Mouse (Mus musculus) left cerebral cortex, postnatal 36 days (tissue): ENCODE results near the gene Hlx. TPM values are rescaled to one million over a fixed set of nuclear protein-coding genes. Genes with fewer than 3 reads are reported as not detected.
A peak's percentile ranks its signal among the peaks of the same experiment; 100 is the strongest.

ENCODE experiments used
- DNase-seq, 2 experiments: peaks; one replicate each; pipeline ENCODE4 v3.0.0; 2021 to 2022; ENCODE audit warnings: low spot score in 2 of 2, mixed read lengths in 1 of 2
- intact Hi-C: fragments of 180-260 bp; cut with DNase I; formaldehyde crosslinking; loops from one replicate; pipeline ENCODE4 v1.15.1; 2025
- total RNA-seq, 2 experiments: library from RNA; stranded (reverse); gene quantifications; 2 replicates each; pipeline ENCODE4 v1.2.3; 2021

Gene Hlx
- total RNA-seq, 2 experiments from 2014 or later, result 1.1 to 1.4 TPM

- DNase-seq, result peak in 1 of 2 experiments; percentile 20
Observed at GRCm38 (mm10) chr1:184734067-184734830, 1.8 kb upstream of the Hlx start.

GRCm38 (mm10) chr1:184733300-184734066 is 1.1 kb upstream of the Hlx start:
- peak in 1 of 2 experiments; percentile 6 for DNase-seq
- intact Hi-C loops, result no loop called here

More at GRCm38 (mm10) chr1:184734067-184734830, 1.8 kb upstream of the Hlx start:
- intact Hi-C loops, result no loop called here

- DNase-seq, result peak; percentile 23 to 33
- intact Hi-C loops, result no loop called here
Observed at GRCm38 (mm10) chr1:184731644-184732545, 524 bp downstream of the Hlx start.

DNA sequence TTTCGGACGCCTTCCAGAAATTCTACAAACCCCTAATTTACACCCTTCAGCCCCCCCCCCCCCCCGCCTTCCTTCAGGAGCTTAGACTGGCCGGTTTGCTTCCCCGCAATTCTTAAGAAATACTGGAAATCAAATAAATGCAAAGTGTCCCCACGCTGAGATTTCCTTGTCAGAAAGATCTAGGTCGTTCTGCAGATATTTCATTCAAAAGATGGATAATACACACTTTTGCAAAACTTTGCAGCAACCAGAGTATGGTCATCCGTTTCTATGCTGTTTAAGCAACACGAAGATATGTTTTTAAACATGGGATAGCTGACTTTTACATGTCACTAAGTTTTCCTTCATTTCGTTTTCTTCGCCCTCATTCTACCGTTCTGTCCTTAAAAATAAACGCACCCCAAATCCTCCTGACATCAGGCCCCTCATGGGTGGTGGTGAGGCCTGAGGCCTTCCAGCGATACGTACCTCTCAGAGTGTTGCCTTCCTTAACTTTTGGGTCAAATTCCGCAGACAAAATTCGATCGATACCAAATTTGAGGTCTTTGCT is 1.3 kb downstream of the Hlx start:
- intact Hi-C loops, result no loop called here
- peak in 1 of 2 experiments; percentile 30 for DNase-seq

DNA sequence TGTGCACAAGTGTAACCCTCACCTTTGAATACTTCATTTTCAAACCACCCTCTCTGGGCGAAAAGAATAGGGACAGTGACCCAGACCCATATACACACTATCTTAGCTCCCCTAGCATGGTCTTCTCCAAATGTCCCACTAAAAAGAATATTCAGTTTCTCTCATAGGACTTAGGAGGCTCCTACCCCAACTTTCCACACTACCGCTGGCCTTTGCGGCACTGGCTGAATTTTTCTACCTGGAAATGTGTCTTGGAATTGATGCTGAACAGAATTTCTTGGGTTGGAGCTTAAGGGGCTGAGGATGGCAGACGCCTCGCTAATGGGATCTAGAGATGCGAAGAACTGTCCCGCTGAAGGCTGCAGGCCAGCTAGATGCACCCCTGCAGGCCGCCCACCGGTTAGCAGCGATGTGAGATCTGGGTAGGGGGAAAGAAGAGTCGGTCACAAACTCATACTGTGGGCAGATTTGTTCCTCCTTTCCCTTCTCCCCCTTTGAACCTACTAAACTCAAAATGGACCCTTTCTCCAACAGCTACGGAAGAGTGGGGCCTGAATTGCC is 1.9 kb downstream of the Hlx start:
- DNase-seq, result no peak
- intact Hi-C loops, result no loop called here

DNA sequence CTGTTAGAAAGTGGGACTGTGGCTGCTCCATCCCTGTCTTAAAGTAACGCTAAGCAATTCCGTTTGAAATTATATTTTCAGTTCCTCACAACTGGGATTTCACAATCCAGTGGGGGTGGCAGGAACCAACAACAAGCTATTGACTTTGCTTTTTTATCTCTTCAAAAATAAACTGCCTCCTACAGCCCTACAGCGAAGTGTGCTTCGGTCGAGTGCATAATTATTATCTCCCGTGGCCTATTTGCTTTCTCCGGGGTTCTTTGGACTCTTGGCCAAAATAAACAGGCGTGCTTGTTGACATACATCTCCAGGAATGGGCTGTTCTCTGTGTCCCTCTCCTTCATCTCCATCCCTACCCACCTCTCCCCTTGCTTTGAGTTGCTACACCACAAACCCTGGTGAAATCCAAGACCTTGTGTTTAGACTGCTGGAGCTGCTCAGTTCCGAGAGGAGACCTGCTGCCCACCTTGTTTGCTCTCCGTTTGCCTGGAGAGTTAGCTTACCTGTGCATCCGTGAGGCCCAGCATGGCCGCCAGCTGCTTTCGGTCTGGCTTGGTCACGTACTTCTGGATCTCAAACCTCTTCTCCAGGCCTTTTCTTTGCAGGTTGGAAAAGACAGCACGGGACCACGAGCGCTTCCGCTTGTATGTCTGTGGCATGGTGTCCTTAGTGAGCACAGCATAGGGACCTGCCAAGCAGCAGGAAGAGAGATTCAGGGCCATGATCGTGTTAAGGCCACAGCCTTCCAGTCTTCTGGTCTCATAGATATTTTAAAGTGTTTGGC is 2.9 kb downstream of the Hlx start:
- intact Hi-C loops, result no loop called here
- DNase-seq, result peak; percentile 13 to 17

GRCm38 (mm10) chr1:184728561-184729115 is 3.8 kb downstream of the Hlx start:
- intact Hi-C loops, result no loop called here

GRCm38 (mm10) chr1:184727401-184728265 is 4.8 kb downstream of the Hlx start:
- intact Hi-C loops, result no loop called here
- peak; percentile 38 to 39 for DNase-seq

More at GRCm38 (mm10) chr1:184728561-184729115, 3.8 kb downstream of the Hlx start:
- no peak for DNase-seq

DNA sequence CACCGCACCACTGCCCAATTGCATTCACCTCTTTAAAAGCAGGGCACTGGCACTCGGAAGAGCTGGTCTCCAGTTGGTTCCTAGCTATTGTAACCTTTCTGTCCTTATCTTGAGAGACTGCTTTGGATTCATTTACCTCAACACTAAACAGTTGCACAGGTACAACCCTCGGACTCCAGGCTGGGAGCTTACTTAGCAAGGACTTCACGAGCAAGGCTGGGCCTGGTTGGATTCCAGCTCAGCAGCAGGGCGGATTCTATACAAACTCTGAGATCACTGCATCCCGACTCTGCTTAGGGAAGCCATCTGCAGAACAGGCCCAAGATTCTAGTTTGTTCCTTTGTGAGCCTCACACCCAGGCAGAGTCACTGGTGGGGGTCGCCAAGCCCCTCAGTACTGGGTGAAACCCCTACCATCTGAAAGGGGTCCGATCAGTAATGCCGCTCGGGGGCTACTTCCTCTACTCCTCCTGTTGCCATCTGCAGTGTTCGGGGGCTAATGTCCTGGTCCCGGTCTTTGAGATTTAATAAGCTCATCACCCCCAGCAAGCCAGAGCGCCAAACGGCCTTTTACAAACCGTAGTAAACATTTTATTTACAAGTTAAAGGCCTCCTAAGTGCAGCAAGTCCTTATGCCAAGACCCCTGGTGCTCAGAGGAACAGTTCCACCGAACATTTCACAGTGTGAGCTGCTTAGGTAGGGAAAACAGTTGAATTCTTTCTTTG is 5.7 kb downstream of the Hlx start:
- DNase-seq, result no peak
- intact Hi-C loops, result no loop called here

DNA sequence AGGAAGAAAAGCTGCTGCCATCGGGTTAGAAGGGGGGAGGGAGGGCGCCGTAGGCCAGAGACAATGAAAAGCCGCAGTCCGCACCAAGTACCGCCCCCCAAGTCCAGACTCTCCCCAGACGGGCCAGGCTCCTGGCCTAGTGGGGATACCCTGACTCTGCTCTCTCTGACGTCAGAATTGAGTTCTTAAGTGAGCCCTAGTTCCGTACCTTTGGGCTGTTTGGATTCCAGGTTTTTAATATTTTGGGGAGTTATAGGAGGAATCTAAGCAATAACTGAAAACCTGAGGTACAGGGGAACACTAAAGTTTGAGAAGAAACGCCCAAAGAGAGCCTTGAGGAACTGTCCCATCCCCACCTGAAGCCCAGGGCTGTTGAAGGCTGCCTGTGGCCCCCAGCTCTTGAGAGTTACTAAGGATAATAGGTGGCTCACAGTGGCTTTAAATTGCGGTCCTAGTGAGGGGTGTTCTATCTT is 7.1 kb downstream of the Hlx start:
- intact Hi-C loops, result no loop called here
- no peak for DNase-seq

GRCm38 (mm10) chr1:184724551-184725317 is 7.7 kb downstream of the Hlx start:
- DNase-seq, result no peak
- intact Hi-C loops, result no loop called here

- intact Hi-C loops, result no loop called here
Observed at GRCm38 (mm10) chr1:184723899-184724298, 8.5 kb downstream of the Hlx start.

GRCm38 (mm10) chr1:184721121-184721520 is 11.3 kb downstream of the Hlx start:
- intact Hi-C loops, result no loop called here
- no peak for DNase-seq

More at GRCm38 (mm10) chr1:184723899-184724298, 8.5 kb downstream of the Hlx start:
- no peak for DNase-seq

DNA sequence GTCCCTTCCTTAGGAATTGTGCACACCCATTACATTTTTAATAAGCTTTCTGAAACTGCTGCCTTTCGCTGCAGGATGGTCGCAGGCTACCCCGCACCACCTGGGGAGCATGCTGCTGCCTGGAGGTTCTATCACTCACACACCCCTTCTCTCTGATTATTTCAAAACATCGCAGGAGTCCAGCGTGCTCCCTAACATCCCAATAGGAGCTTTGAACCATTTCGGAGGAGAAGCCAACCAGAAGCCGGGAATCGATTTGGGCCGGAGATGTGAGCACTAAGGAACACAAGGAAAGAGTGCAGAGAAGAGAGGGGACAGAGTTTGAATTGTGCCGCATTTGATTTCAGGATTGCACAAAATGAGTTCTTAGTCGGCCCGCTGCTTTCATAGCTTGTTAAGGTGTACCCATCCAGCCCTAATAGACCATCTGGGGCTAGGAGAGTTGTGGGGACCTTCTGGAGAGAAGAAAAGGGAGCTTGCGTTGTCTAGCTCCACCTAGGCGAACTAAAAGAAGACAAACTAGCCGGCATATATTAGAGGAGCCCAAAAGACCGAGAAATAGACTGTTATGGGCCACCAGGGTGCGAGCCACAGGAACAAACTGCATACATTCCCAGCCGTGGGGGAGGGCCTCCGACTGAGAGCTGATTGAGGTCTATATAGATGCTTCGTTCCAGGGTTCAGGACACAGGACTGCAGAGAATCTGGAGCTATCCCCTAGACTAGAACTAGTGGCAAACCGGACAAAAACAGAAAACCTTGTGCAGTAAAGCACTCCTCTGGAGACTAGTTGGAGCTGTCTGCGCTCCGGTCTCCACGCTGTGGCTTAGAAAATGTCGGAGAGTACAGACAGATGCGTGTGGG is 12.0 kb downstream of the Hlx start:
- no peak for DNase-seq
- intact Hi-C loops, result no loop called here
